Mouse (Mus musculus) neural tube, embryonic 12.5 days (tissue): ENCODE measurements around the gene Vmn2r27. TPM values are rescaled to one million over a fixed set of nuclear protein-coding genes. Genes with fewer than 3 reads are reported as not detected.

Experiments
- ATAC-seq: fragments of 200-750 bp; cut with Nextera tagmentation; 2 replicates; pipeline ENCODE4 v1.8.0; 2017; ENCODE audit warnings: low read depth, mild to moderate bottlenecking, moderate TSS enrichment, moderate library complexity; ENCODE audit not compliant: low FRiP score
- H3K27ac ChIP-seq: fragments of 300-500 bp; sonication (generic); 2 replicates; pipeline ENCODE4 v1.5.1; 2016
- H3K27me3 ChIP-seq: fragments of 300-500 bp; sonication (generic); replicated peaks from 2 replicates; pipeline ENCODE4 v1.6.1; 2016; ENCODE audit warnings: mild to moderate bottlenecking
- H3K36me3 ChIP-seq: fragments of 300-500 bp; sonication (generic); 2 replicates; pipeline ENCODE4 v1.6.1; 2016; ENCODE audit warnings: mild to moderate bottlenecking
- H3K4me1 ChIP-seq: fragments of 300-500 bp; sonication (generic); 2 replicates; pipeline ENCODE4 v1.6.1; 2016
- H3K4me2 ChIP-seq: fragments of 300-500 bp; sonication (generic); replicated peaks from 2 replicates; pipeline ENCODE4 v1.6.1; 2016; ENCODE audit warnings: mild to moderate bottlenecking
- H3K4me3 ChIP-seq: fragments of 300-500 bp; sonication (generic); 2 replicates; pipeline ENCODE4 v1.5.1; 2016
- H3K9ac ChIP-seq: fragments of 300-500 bp; sonication (generic); 2 replicates; pipeline ENCODE4 v1.6.1; 2016; ENCODE audit warnings: mild to moderate bottlenecking
- H3K9me3 ChIP-seq: fragments of 300-500 bp; sonication (generic); 2 replicates; pipeline ENCODE4 v1.6.1; 2016; ENCODE audit warnings: mild to moderate bottlenecking
- WGBS: fragments of 180-500 bp; shearing (Covaris S2); methylation state at CpG from one replicate; pipeline ENCODE4 v1.1.7; 2016; 5-methylcytosine and 5-hydroxymethylcytosine counted together
- polyA plus RNA-seq: library from polyadenylated mRNA; unstranded; fragments of >200 nt; fragmentation: Nextera tagmentation; extraction: Ambion mirVana; gene quantifications from 2 replicates; pipeline ENCODE4 v1.2.1, GENCODE M21; 2016

Vmn2r27 gene
- not detected in 2 replicates for polyA plus RNA-seq

DNA sequence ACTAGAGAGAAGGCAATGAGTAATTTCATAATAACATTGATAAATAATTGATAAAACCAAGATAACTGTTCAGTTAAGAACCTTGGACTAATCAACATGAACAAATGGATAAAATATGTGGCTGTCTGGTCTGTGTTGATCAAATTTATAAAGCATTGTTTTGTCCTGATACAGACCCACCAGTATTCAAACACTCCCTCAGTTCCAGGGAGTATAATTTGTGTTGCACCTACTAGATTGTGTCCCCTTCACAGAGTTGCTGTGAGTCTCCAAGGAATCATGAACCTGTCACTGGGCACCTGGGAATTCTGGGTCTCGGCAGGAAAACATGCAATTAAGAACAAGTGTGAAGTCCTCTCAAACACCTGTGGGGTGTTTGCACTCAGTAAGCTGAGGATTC, at the start of gene Vmn2r27:
Gene Vmn2r27 (minus strand): TSS at position 101 of the 400 bp plus-strand sequence.
- 83% methylated on average over 1 of the region's 1 CpGs for WGBS
- no peak within 1 kb of the TSS for H3K27ac ChIP-seq
- H3K4me1 ChIP-seq: no peaks in the 10 kb centered on the region
- no peak within 1 kb of the TSS for H3K4me2 ChIP-seq
- no peak within 1 kb of the TSS for H3K9ac ChIP-seq
- ATAC-seq: no peak
- no peaks in the 10 kb centered on the region for H3K27me3 ChIP-seq
- H3K9me3 ChIP-seq: no peaks in the 10 kb centered on the region
- no peaks in the 10 kb centered on the region for H3K36me3 ChIP-seq
- H3K4me3 ChIP-seq: no peak within 1 kb of the TSS

- H3K4me3 ChIP-seq: no peak overlapping the region
- H3K36me3 ChIP-seq: no peaks in the 10 kb centered on the region
- H3K4me1 ChIP-seq: no peaks in the 10 kb centered on the region
- H3K9me3 ChIP-seq: no peaks in the 10 kb centered on the region
- H3K9ac ChIP-seq: no peak overlapping the region
- 84% methylated on average over 5 of the region's 5 CpGs for WGBS
- no peak overlapping the region for H3K4me2 ChIP-seq
- no peaks in the 10 kb centered on the region for H3K27me3 ChIP-seq
- H3K27ac ChIP-seq: no peak overlapping the region
- ATAC-seq: no peak
Measured at GRCm38 (mm10) chr6:124278291-124278690, 46.6 kb upstream of the Vmn2r27 start.

- no peaks in the 10 kb centered on the region for H3K36me3 ChIP-seq
- no peak overlapping the region for H3K4me2 ChIP-seq
- ATAC-seq: no peak
- 87% methylated on average over 5 of the region's 5 CpGs for WGBS
- H3K4me3 ChIP-seq: no peak overlapping the region
- no peaks in the 10 kb centered on the region for H3K4me1 ChIP-seq
- no peak overlapping the region for H3K9ac ChIP-seq
- no peaks in the 10 kb centered on the region for H3K9me3 ChIP-seq
- no peak overlapping the region for H3K27ac ChIP-seq
- H3K27me3 ChIP-seq: no peaks in the 10 kb centered on the region
Measured at GRCm38 (mm10) chr6:124277641-124278040, 46.0 kb upstream of the Vmn2r27 start.

DNA sequence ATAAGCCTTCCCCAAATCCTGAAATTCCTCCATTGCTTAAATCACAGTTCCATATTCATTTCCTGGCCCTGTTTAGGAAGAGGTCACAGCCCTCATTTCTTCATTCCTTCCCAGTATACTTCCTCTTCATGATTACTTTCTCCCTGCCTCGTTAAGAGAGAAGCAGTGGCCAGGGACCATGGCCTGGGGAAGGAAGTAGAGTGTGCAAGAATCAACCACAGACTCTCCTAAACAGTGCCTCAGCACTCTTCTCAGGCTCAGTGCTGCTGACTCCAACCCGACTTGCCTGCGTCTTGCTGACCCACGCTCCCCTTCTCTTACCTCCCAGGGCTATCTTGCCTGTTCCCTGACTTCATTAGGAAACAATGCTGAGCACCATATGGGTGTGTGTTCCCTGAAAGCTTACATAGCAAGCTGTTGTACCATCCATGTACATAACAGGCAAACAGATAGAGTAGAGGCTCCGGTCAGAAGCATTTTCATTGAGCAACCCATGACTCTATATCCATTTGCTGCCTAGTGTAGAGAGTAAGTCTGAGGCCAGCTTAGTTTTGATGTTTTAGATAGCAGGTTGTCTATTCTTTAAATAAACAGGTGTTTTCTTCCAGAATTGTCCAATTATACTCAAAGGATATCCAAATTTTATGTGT, 41.7 kb upstream of the Vmn2r27 start:
- ATAC-seq: no peak
- no peak overlapping the region for H3K4me2 ChIP-seq
- 80% methylated on average over 5 of the region's 5 CpGs for WGBS

GRCm38 (mm10) chr6:124262696-124263095, 31.0 kb upstream of the Vmn2r27 start:
- WGBS: 4% methylated on average over 3 of the region's 3 CpGs
- no peak overlapping the region for H3K4me2 ChIP-seq
- no peak overlapping the region for H3K27ac ChIP-seq
- no peak overlapping the region for H3K4me3 ChIP-seq
- no peaks in the 10 kb centered on the region for H3K4me1 ChIP-seq
- H3K9me3 ChIP-seq: no peaks in the 10 kb centered on the region
- ATAC-seq: peak; percentile 43; the same call in 1 of the 2 replicates
- no peak overlapping the region for H3K9ac ChIP-seq
- no peaks in the 10 kb centered on the region for H3K36me3 ChIP-seq
- no peaks in the 10 kb centered on the region for H3K27me3 ChIP-seq

More for the DNA sequence above, 41.7 kb upstream of the Vmn2r27 start:
- H3K36me3 ChIP-seq: no peaks in the 10 kb centered on the region
- no peaks in the 10 kb centered on the region for H3K4me1 ChIP-seq
- H3K9ac ChIP-seq: no peak overlapping the region
- H3K4me3 ChIP-seq: no peak overlapping the region
- no peaks in the 10 kb centered on the region for H3K27me3 ChIP-seq
- H3K9me3 ChIP-seq: no peaks in the 10 kb centered on the region
- no peak overlapping the region for H3K27ac ChIP-seq

- peak; percentile 88 for ATAC-seq
- 36% methylated on average over 9 of the region's 14 CpGs for WGBS
- Histone ChIP-seq H3K36me3 (no peaks in the 10 kb centered on the region), H3K27me3 (no peaks in the 10 kb centered on the region), H3K9me3 (no peaks in the 10 kb centered on the region), H3K9ac (no peak overlapping the region), H3K4me3 (no peak overlapping the region), H3K27ac (no peak overlapping the region), H3K4me1 (no peaks in the 10 kb centered on the region), H3K4me2 (0 out of 2 replicates have a peak overlapping the region, but pooled peaks have one; percentile 15)
Measured at GRCm38 (mm10) chr6:124260198-124260931, 28.7 kb upstream of the Vmn2r27 start.

DNA sequence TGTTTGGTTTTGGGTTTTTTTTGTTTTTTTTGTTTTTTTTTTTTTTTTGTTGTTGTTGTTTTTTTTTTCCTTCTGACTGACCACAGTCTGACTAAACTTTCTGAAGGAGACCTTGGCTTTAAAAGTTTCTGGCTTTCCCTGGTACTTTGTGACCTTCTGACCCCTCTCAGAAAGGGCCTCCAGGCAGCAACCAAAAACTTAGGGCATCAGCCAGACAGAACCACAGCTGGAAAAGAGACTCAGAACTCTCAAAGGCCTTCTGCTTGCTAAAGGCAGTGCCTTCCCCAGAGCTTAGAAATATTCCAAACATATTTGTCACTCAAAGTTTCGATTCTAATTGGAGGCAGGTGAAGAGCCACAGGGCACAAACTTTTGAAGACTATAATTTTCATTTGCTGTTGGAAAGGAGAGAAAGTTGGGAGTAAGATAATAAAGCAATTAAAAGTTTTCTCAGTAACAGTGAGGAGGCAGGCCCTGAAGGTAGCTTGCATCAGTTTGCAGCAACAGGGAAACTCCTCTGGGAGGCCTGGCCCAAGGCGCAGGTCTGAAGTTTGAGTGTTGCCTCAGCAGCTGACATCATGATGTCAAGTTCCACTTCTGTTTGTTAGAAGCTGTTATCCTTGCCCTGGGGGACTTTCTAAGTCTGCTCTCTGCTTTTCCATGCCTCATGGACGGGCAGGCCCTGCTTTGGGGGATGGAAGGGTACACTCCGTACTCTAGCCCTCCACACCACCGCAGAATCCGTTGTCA, 24.2 kb upstream of the Vmn2r27 start:
- WGBS: 67% methylated on average over 6 of the region's 6 CpGs
- H3K4me2 ChIP-seq: no peak overlapping the region
- no peak overlapping the region for H3K9ac ChIP-seq
- no peaks in the 10 kb centered on the region for H3K27me3 ChIP-seq
- H3K36me3 ChIP-seq: no peaks in the 10 kb centered on the region
- no peak overlapping the region for H3K4me3 ChIP-seq
- H3K27ac ChIP-seq: no peak overlapping the region
- ATAC-seq: no peak
- no peaks in the 10 kb centered on the region for H3K9me3 ChIP-seq
- H3K4me1 ChIP-seq: no peaks in the 10 kb centered on the region

DNA sequence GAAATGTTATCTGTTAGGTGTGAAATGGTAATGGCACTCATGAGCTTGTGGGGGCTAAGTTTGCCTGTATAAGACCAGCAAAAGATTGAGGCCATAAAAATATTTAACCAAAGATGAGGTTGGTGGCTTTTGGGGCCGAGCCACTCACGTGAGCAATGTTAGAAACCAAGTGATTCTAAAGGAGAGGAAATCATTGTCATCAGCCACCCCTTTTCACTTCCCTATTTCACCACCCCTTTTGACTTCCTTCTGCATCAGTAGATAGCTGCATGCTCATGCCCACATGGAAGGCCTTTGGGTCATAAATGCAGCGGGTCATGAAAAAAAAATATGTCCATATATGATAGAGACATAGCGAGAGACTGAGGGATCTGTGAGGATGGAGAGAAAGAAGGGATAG, 29.5 kb downstream of the Vmn2r27 start:
- no peak overlapping the region for H3K4me3 ChIP-seq
- no peaks in the 10 kb centered on the region for H3K27me3 ChIP-seq
- H3K27ac ChIP-seq: no peak overlapping the region
- no peaks in the 10 kb centered on the region for H3K36me3 ChIP-seq
- no peak overlapping the region for H3K4me2 ChIP-seq
- no peak overlapping the region for H3K9ac ChIP-seq
- H3K4me1 ChIP-seq: no peaks in the 10 kb centered on the region
- 91% methylated on average over 4 of the region's 4 CpGs for WGBS
- H3K9me3 ChIP-seq: no peaks in the 10 kb centered on the region
- ATAC-seq: no peak

- no peaks in the 10 kb centered on the region for H3K36me3 ChIP-seq
- H3K9me3 ChIP-seq: no peaks in the 10 kb centered on the region
- no peaks in the 10 kb centered on the region for H3K27me3 ChIP-seq
- ATAC-seq: no peak
- no peak overlapping the region for H3K4me2 ChIP-seq
- H3K27ac ChIP-seq: no peak overlapping the region
- H3K4me3 ChIP-seq: no peak overlapping the region
- 80% methylated on average over 3 of the region's 3 CpGs for WGBS
- no peak overlapping the region for H3K9ac ChIP-seq
- H3K4me1 ChIP-seq: no peaks in the 10 kb centered on the region
Measured at GRCm38 (mm10) chr6:124168499-124169257, 63.0 kb downstream of the Vmn2r27 start.

GRCm38 (mm10) chr6:124166596-124166995, 65.1 kb downstream of the Vmn2r27 start:
- Histone ChIP-seq H3K36me3 (no peaks in the 10 kb centered on the region), H3K27ac (no peak overlapping the region), H3K4me2 (no peak overlapping the region), H3K9me3 (no peaks in the 10 kb centered on the region), H3K27me3 (no peaks in the 10 kb centered on the region), H3K4me3 (no peak overlapping the region), H3K9ac (no peak overlapping the region), H3K4me1 (no peaks in the 10 kb centered on the region)
- no peak for ATAC-seq
- WGBS: 87% methylated on average over 2 of the region's 2 CpGs

DNA sequence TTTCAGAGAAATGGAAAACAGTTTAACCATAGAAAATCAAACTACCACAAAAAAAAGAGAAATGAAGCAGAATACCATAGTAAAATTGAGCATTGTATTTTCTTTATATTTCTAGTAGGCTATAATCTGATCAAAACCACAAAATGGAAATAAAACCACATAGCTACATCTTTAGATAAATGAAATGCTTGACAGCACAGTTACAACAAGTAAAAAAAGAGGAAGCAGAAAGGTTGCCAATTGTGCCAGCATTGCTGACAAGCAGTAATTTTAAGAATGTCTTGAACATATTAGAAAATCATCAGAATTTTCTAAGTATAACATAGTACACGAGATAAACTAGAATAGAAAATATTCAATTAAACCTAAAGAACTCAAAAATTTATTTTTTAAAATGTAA, 81.8 kb downstream of the Vmn2r27 start:
- Histone ChIP-seq H3K27me3 (no peaks in the 10 kb centered on the region), H3K9me3 (no peaks in the 10 kb centered on the region), H3K9ac (no peak overlapping the region), H3K4me3 (no peak overlapping the region), H3K36me3 (no peaks in the 10 kb centered on the region), H3K27ac (no peak overlapping the region), H3K4me2 (no peak overlapping the region), H3K4me1 (no peaks in the 10 kb centered on the region)
- 60% methylated on average over 1 of the region's 1 CpGs for WGBS
- ATAC-seq: no peak
